Mouse (Mus musculus) 3134 (cell line): ENCODE measurements at regions not wholly inside any gene's neighbourhood (a gene's known extent, or its start where the extent isn't known, plus 50 kb on each side); places are given as distances from the start of the nearest gene placed in this dataset.
"Not testable (repeated sequence)": the region's sequence is repeated elsewhere in the genome, so short reads cannot be mapped to it uniquely, and the experiment has no call there.

ENCODE experiments used
- DNase-seq: peaks from one replicate; pipeline ENCODE4 v3.0.0-alpha.2; 2011; ENCODE audit warnings: low spot score; ENCODE audit not compliant: insufficient read length; ENCODE audit errors: extremely low read depth

GRCm38 (mm10) chr2:171985813-171986572 lies 57.3 kb downstream of the Cbln4 start:
- no peak for DNase-seq

GRCm38 (mm10) chr2:171969311-171969905 lies 73.9 kb downstream of the Cbln4 start:
- DNase-seq: no peak

GRCm38 (mm10) chr2:171946569-171947250 lies 96.6 kb downstream of the Cbln4 start:
- no peak for DNase-seq

- no peak for DNase-seq
Observed at GRCm38 (mm10) chr2:171942671-171943070, 100.6 kb downstream of the Cbln4 start.

- no peak for DNase-seq
Observed at GRCm38 (mm10) chr2:171935646-171936325, 107.5 kb downstream of the Cbln4 start.

- no peak for DNase-seq
Observed at GRCm38 (mm10) chr2:171920960-171921359, 122.3 kb downstream of the Cbln4 start.

GRCm38 (mm10) chr2:171887306-171887705 lies 156.0 kb downstream of the Cbln4 start:
- DNase-seq: no peak

- not testable (repeated sequence) for DNase-seq
Observed at GRCm38 (mm10) chr2:171879238-171879960, 163.9 kb downstream of the Cbln4 start.

GRCm38 (mm10) chr2:171867550-171867949 lies 175.7 kb downstream of the Cbln4 start:
- no peak for DNase-seq

GRCm38 (mm10) chr2:171864376-171864965 lies 178.8 kb downstream of the Cbln4 start:
- no peak for DNase-seq

GRCm38 (mm10) chr2:171862626-171863025 lies 180.6 kb downstream of the Cbln4 start:
- no peak for DNase-seq

GRCm38 (mm10) chr2:171858894-171859293 lies 184.4 kb downstream of the Cbln4 start:
- no peak for DNase-seq

GRCm38 (mm10) chr2:171856491-171856890 lies 186.8 kb downstream of the Cbln4 start:
- no peak for DNase-seq

- DNase-seq: no peak
Observed at GRCm38 (mm10) chr2:171846826-171847492, 196.3 kb downstream of the Cbln4 start.

- no peak for DNase-seq
Observed at GRCm38 (mm10) chr2:171840058-171840713, 203.1 kb downstream of the Cbln4 start.

- DNase-seq: no peak
Observed at GRCm38 (mm10) chr2:171822156-171822555, 221.1 kb downstream of the Cbln4 start.

GRCm38 (mm10) chr2:171818504-171818903 lies 224.8 kb downstream of the Cbln4 start:
- no peak for DNase-seq

GRCm38 (mm10) chr2:171816685-171817419 lies 226.4 kb downstream of the Cbln4 start:
- no peak for DNase-seq
